Mouse (Mus musculus): ENCODE measurements around the gene Faim2.

- no peak for TF ChIP-seq CTCF (IDR thresholded peaks at IDR 0.05; ENCODE audit: control insufficient read depth, insufficient read depth, low read length)
- no peak for TF ChIP-seq POLR2A (IDR thresholded peaks at IDR 0.05; ENCODE audit: borderline replicate concordance, control insufficient read depth, low read depth, low read length)
Observed at GRCm38 (mm10) chr15:99449131-99449750, 78.7 kb downstream of the Faim2 start.
